Mouse (Mus musculus) cerebellum, adult 2 months (tissue): ENCODE measurements around the gene Surf2.

ENCODE experiments used
- CTCF ChIP-seq: fragments of 200-500 bp; IDR thresholded peaks from 2 replicates; pipeline ENCODE4 v1.5.1; 2011; ENCODE audit warnings: low read depth, mild to moderate bottlenecking, control low read depth, low read length, moderate library complexity, borderline replicate concordance; ENCODE audit not compliant: insufficient read depth
- POLR2A ChIP-seq: fragments of 200-500 bp; IDR thresholded peaks from 2 replicates; pipeline ENCODE4 v1.6.1; 2011; ENCODE audit warnings: low read length, control low read depth, borderline replicate concordance; ENCODE audit not compliant: insufficient read depth

GRCm38 (mm10) chr2:26878571-26878970 is 37.6 kb upstream of the Surf2 start:
- TF ChIP-seq CTCF: no peak
- no peak for TF ChIP-seq POLR2A
